Mouse (Mus musculus) left cerebral cortex, postnatal 10 days (tissue): ENCODE results near the gene Rhbdl1. TPM values are rescaled to one million over a fixed set of nuclear protein-coding genes. Genes with fewer than 3 reads are reported as not detected.

ENCODE experiments used
- DNase-seq, 2 experiments: peaks; one replicate each; pipeline ENCODE4 v3.0.0; 2021 to 2022; ENCODE audit warnings: low spot score in 2 of 2, mixed read lengths in 1 of 2; ENCODE audit errors: extremely low spot score in 1 of 2
- intact Hi-C: fragments of 180-260 bp; cut with DNase I; formaldehyde crosslinking; loops from one replicate; pipeline ENCODE4 v1.15.1; 2025
- total RNA-seq, 2 experiments: library from RNA; stranded (reverse); gene quantifications; 2 replicates each; pipeline ENCODE4 v1.2.3; 2021

Gene Rhbdl1
- total RNA-seq, 2 experiments from 2014 or later: 84.5 to 94.2 TPM

GRCm38 (mm10) chr17:25830806-25831431, 6.2 kb downstream of the Rhbdl1 start:
- DNase-seq: no peak
- intact Hi-C loops: no loop called here

- intact Hi-C loops: no loop called here
- no peak for DNase-seq
These were observed 6.8 kb downstream of the Rhbdl1 start for GRCm38 (mm10) chr17:25830200-25830753.

GRCm38 (mm10) chr17:25829558-25830017, 7.5 kb downstream of the Rhbdl1 start:
- peak in 1 of 2 experiments; percentile 26 for DNase-seq
- intact Hi-C loops: no loop called here

GRCm38 (mm10) chr17:25828712-25829557, 8.2 kb downstream of the Rhbdl1 start, which contains the start of gene Jmjd8:
Gene Jmjd8, plus strand, starts transcription at chr17:25828867.
- DNase-seq: peak; percentile 78 to 87
- intact Hi-C loops: no loop called here

- intact Hi-C loops: no loop called here
- peak in 1 of 2 experiments; percentile 45 for DNase-seq
These were observed 8.9 kb downstream of the Rhbdl1 start for GRCm38 (mm10) chr17:25828223-25828594.

- intact Hi-C loops: no loop called here
- DNase-seq: peak in 1 of 2 experiments; percentile 30
These were observed 9.4 kb downstream of the Rhbdl1 start for GRCm38 (mm10) chr17:25827546-25828222.

GRCm38 (mm10) chr17:25827011-25827410, 10.1 kb downstream of the Rhbdl1 start:
- peak in 1 of 2 experiments; percentile 23 for DNase-seq
- intact Hi-C loops: no loop called here

- intact Hi-C loops: no loop called here
- no peak for DNase-seq
These were observed 11.0 kb downstream of the Rhbdl1 start for GRCm38 (mm10) chr17:25825984-25826570.

GRCm38 (mm10) chr17:25825311-25825710, 11.8 kb downstream of the Rhbdl1 start:
- peak in 1 of 2 experiments; percentile 22 for DNase-seq
- intact Hi-C loops: no loop called here

- intact Hi-C loops: no loop called here
These were observed 12.5 kb downstream of the Rhbdl1 start for GRCm38 (mm10) chr17:25824362-25825142.

GRCm38 (mm10) chr17:25823452-25823851, 13.6 kb downstream of the Rhbdl1 start, which contains the start of gene Wdr24:
Gene Wdr24, plus strand, starts transcription at chr17:25823627.
- peak; percentile 80 to 86 for DNase-seq
- intact Hi-C loops: no loop called here

More at GRCm38 (mm10) chr17:25824362-25825142, 12.5 kb downstream of the Rhbdl1 start:
- DNase-seq: peak in 1 of 2 experiments; percentile 29

GRCm38 (mm10) chr17:25818851-25819780, 18.0 kb downstream of the Rhbdl1 start:
- DNase-seq: peak in 1 of 2 experiments; percentile 41
- intact Hi-C loops: no loop called here

- intact Hi-C loops: no loop called here
These were observed 19.4 kb downstream of the Rhbdl1 start for GRCm38 (mm10) chr17:25817662-25818061.

GRCm38 (mm10) chr17:25813471-25813870, 23.6 kb downstream of the Rhbdl1 start:
- intact Hi-C loops: no loop called here
- peak in 1 of 2 experiments; percentile 88 for DNase-seq

More at GRCm38 (mm10) chr17:25817662-25818061, 19.4 kb downstream of the Rhbdl1 start:
- DNase-seq: no peak

- DNase-seq: no peak
- intact Hi-C loops: no loop called here
These were observed 26.2 kb downstream of the Rhbdl1 start for GRCm38 (mm10) chr17:25810890-25811289.

- peak in 1 of 2 experiments; percentile 63 for DNase-seq
- intact Hi-C loops: no loop called here
These were observed 27.3 kb downstream of the Rhbdl1 start for GRCm38 (mm10) chr17:25809606-25810340.
